Mouse (Mus musculus): ENCODE measurements around the gene Scp2d1. TPM values are rescaled to one million over a fixed set of nuclear protein-coding genes. Genes with fewer than 3 reads are reported as not detected.
"Not testable (repeated sequence)": the region's sequence is repeated elsewhere in the genome, so short reads cannot be mapped to it uniquely, and the experiment has no call there.

Scp2d1 gene
- not detected for total RNA-seq (2022)

DNA sequence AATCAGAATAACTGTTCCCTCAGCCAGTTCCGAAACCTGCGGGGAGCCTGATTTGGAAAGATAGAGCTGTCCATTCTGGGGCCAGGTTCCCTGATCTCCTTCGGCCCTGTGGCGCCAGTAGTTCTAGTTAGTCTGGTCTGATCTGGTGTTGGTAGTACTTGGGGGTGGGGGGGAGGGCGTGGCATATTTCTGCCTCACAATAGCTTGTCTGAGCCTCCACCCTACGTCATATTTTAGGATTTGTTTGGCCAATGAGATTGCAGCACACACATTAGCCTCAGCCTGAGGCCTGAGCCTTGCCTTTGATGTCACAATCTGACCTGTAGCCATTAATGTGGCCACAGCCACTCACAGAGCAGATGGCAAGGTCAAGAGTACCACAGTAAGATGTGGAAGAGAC lies at the start of gene Scp2d1:
Gene Scp2d1, plus strand, starts transcription at position 301 of the 400 bp plus-strand sequence.
- not testable (repeated sequence) for DNase-seq

GRCm38 (mm10) chr2:144774636-144775160 lies 48.8 kb upstream of the Scp2d1 start:
- no peak for DNase-seq

GRCm38 (mm10) chr2:144775626-144776025 lies 47.8 kb upstream of the Scp2d1 start:
- DNase-seq = no peak

GRCm38 (mm10) chr2:144779263-144779662 lies 44.2 kb upstream of the Scp2d1 start:
- no peak for DNase-seq

GRCm38 (mm10) chr2:144780731-144781130 lies 42.7 kb upstream of the Scp2d1 start:
- no peak for DNase-seq

- DNase-seq = no peak
These were observed 41.6 kb upstream of the Scp2d1 start for GRCm38 (mm10) chr2:144781871-144782270.

DNA sequence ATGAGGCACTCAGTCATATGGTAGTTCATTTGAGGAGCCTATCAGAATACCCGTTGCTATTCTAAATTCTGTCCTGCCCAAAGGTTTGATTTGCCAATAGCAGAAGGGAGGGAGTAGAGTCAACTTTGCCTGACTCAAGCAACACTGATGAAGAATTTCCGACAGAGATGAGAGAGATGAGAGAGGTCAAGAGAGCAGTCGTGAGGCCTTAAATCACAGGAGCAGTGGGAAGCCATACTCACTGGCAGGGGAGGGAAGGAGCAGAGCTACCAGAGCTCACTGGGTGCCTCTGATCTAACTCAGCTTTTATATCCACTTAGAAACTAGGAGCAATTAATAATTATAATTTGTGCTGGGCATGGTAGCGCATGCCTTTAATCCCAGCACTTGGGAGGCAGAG lies 41.0 kb upstream of the Scp2d1 start:
- no peak for DNase-seq

DNA sequence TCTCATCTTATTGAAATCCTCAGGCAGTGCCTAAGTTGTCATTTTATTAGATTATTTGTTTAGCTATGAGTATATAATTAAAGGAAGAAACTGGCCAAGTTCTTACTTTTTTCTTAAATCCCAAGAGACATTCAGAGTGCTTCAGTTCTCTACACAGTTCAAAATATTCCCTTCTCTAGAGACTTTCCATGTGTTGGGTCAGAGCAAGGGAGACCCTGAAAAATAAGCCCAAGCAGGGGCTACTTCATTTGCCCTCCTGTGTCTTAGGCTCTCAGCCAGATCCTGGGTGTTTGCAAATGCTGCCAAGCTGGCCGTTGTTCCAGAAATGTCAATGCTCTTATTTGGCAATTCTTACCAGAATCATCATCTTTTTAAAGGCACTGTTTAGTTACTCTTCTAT lies 40.3 kb upstream of the Scp2d1 start:
- no peak for DNase-seq

GRCm38 (mm10) chr2:144783831-144784230 lies 39.6 kb upstream of the Scp2d1 start:
- DNase-seq = no peak

DNA sequence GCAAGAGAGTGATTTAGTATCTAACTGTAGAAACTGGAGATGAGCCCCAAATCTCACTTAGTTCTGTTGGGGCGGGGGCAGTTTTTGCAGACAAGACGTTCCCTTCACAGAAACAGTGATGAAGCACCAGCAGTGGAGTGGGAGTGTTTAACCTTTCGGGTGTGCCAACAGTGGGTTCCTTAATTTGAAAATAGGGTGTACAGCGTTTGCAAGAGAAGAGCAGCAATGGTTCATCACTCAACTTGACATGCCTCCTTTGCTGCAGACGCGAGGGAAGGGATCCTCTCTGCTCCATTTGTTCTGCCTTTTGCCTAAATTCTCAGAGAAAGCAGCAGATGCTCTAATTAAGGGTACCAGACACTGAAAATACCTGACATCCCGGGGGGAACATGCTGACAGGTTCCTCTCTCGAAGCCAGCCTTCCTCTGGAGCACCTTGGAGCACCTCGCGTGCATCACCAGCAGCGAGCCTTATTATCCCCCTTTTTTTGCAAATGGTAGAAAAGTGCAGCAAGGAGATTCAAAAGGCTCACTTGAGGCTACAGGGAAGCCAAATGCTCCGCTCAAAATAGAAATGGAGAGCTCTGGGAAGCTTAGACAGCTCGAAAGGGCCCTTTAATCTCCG lies 31.7 kb upstream of the Scp2d1 start:
- no peak for DNase-seq

- DNase-seq = no peak
These were observed 25.9 kb upstream of the Scp2d1 start for GRCm38 (mm10) chr2:144797515-144797914.

DNA sequence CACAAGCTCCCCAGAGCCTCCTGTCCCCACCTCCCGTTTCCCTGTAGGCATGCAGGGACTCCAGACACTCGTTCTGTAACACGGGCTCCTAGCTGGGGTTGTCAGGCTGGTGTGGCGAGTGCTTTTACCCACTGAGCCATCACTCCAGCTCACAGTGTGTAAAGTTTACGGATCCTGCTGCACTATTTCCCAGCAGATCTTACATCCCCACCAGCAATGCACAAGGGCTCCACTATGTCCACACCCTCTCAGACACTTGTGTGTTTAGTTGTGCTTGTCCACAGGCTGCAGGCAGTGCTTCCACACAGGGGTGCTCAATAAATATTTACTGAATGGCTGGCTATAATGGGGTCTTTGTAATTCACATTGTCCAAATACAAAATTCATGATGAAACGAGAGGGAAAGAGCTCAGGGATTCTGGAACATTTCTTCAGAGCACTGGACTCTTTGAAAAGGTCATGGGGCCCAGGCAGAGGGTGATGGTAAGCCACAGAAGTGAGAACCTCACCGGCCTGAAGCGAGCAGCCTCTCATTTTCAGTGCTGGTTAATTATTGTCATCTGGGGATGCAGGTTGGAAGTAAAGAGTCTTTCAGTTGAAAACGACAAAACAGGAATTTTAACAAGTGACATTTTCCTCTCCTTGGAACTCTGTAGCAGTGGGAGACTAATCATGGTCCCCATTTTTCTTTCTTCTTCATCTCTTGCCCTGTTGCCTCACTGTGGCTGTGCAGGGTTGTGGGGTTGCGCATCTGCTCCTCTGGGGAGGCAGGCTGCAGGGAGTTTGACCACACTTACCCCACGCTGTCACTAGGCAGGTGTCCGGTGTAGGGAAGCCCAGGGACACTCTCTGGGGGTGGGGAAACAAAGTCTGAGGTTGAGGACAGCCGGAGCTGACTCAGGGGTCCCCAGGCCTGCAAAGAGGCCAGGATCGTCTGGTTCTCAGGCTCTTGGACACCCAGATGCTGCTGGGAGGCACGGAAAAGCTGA lies 15.4 kb upstream of the Scp2d1 start:
- no peak for DNase-seq

GRCm38 (mm10) chr2:144828457-144828985 lies 5.1 kb downstream of the Scp2d1 start:
- DNase-seq = no peak

- DNase-seq = no peak
These were observed 13.3 kb downstream of the Scp2d1 start for GRCm38 (mm10) chr2:144836667-144837311.

DNA sequence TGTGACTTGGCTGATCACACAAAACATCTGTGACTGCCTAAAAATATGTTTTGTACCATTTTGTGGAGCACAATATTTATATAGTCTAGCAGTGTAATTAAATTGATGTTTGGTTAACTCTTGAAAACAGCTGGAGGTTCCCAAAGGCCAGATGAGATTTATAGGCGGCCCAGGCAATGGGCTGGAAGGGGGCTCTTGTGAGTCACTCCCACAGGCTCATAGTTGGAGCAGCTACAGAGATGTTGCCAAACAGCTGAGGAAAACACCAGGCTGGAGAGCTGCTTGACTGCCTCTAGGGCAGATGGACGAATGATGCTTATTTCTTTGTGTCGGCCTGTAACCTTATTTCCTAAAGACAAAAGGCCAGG lies 13.8 kb downstream of the Scp2d1 start:
- DNase-seq = no peak

GRCm38 (mm10) chr2:144868827-144869226 lies 45.4 kb downstream of the Scp2d1 start:
- peak; percentile 12 for DNase-seq

Other genes with a start within 250 kb of the Scp2d1 start
- 10 to 100 TPM; 54.5 to 73.8 (median 63.8) TPM for gene Smim26, start 229.6 kb upstream of the Scp2d1 start, total RNA-seq (2022)
- gene Dtd1, start 223.8 kb upstream of the Scp2d1 start, total RNA-seq (2022) = 10 to 100 TPM; 18.9 to 30.6 (median 23.7) TPM

All from adrenal gland, adult 8-10 months (tissue).